Mouse (Mus musculus) thymus, adult 18-20 months (tissue): ENCODE data around the gene Gm14443.
"Not testable (repeated sequence)": the region's sequence is repeated elsewhere in the genome, so short reads cannot be mapped to it uniquely, and the experiment has no call there.

Source experiments
- DNase-seq, 2 experiments: peaks; one replicate each; pipeline ENCODE4 v3.0.0; 2022; ENCODE audit warnings: mixed read lengths in 2 of 2

Gm14443 gene

DNA sequence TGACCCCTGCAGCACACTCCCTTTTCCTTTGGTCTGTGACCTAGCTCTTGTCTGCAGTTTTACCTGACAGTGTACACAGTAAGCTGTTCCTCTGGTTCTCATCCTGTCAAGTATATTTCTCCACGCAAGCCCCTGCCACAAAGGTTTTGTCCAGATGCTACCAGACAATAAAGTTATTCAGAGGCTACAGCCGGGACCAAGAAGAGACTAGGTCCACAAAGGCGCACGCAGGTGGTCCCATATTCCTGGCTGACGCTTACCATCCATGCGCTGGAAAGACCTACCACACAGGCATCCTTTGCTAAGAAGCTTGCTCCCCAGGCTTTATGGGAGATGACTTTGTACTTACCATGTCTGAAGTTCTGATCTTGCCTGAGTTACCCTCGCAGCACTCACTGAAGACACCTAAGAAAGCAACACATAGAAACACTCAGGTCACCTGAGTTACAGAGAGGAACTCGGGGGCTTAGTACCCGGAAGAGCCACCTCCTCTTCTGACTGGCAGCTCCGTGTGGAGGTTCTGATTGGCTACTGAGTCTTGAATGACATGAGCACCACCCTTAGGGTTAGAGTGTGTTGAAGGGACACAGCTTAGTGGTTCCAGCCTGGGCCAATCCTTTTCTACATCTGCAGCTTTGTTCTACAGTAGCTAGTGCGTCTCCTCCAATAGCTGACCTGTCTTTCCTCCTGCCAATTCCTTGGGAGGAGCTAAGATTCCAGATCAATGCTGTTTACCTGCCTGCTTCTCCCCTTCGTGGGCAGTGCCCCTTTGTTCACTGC lies at the start of gene Gm14443:
Gene Gm14443 (minus strand): TSS at position 471 of the 780 bp plus-strand sequence.
- not testable (repeated sequence) for DNase-seq

DNA sequence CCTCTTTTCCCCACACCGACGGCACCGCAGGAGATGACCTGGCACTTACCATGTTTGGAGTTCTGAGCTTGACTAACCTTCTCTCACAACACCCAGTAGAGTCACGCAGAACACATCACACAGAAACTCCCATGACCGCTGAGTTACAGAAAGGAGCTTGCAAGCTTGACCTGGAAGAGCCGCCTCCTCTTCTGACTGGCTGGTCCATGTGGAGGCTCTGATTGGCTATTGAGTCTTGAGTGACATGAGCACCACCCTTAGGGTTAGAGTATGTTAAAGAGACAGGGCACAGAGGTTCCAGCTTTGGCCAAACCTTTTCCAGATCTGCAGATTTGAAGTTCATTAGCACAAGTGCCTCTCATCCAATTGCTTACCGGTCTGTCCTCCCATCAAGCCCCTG lies 31.1 kb upstream of the Gm14443 start, which contains the start of gene Gm14391:
Gene Gm14391 (minus strand): TSS at position 186 of the 400 bp plus-strand sequence.
- not testable (repeated sequence) for DNase-seq

DNA sequence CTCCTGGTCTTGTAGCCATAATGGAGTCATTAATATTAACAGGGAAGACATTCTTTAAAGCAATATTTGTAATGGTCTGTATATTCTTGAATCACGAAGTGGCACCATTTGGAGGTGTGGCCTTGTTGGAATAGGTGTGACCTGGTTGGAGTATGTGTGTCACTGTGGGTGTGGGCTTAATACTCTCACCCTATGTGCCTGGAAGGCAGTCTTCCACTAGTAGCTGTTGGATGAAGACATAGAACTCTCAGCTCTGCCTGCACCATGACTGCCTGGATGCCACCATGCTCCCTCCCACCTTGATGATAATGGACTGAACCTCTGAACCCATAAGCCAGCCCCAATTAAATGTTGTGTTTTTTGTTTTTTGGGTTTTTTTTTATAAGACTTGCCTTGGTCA lies 3.3 kb upstream of the Gm14443 start:
- not testable (repeated sequence) for DNase-seq

DNA sequence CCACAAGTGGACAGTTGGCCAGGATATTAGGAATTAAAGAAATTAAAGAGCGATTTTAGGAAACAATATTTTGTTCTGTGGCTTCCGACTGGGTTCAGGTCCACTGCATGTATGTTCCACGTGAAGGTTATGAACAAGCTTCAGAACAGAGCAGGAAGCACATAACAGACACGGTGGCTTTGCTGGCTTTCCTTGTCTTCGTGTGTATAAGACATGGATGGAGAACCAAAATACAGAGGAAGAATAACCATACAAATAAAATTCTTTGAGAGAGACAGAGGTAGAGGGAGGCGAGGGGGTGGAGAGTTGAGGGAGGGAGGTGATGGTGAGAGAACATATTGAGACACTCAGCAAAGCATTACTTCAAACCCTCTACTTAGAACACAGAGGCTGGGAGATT lies 641 bp upstream of the Gm14443 start:
- no peak for DNase-seq

DNA sequence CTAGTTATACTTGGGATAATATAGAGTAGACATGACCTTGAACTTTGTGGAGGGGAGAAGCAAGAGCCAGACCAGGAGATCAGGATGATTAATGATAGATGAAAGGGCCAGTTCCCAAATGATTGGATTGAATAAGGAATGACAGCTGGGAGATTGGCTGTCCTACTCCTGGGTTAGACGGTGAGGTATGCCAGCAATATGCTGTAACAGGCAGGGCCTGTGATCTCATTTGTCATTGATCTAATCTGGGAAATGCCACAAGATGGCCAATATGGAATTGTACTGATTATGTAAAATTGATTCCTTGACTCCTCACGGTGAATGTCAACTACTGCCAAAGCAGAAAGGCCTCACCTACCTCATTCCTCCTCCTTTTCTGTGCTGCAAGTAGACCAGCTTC lies 1.6 kb downstream of the Gm14443 start:
- not testable (repeated sequence) for DNase-seq

DNA sequence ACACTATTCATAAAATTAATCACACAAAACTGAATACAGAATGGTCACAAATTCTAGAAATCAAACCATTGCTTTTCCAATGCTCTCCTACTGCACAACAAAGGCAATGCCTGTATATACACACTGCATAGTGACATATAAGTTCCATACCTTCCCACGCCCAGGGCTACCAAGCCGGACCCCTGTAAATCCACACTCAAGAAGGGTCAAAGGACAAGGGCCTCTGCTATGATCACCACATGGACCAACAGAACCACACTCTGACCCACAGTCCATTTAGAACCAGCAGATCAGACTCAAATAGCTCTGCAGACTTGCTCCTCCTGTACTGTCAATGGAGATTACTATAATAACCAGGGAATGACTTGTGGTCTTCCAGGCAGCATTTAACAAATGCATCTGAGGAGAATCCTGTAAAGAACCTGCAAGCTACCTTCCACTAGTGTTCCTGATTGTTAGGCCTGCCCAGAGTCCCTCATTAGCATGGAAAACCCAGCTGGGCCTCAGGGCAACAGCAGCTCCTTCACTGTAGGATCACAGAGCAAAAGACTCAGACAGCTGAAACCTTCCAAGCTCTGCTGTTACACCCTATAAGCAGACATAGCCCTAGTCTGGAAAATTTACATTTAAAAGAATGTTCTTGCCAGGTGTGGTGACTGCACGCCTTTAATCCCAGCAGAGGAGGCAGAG lies 2.6 kb downstream of the Gm14443 start:
- not testable (repeated sequence) for DNase-seq

DNA sequence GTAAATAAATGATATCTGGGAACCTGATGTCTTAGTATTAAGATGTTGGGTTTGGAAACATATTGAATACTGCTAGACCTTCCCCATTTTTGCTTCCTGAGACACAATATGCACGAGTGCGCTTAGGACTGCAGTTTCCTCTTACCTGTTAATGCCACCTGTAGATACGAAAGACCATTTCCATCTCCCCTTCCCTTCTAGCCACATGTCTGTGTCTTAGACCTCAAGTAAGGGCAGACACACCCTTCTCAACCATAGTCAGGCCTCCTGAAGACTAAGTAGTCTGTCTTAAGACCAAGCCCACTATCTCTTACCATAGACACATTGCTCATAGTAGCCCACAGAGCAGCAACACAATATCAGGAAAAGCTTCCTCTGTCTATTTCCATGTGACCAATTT lies 3.5 kb downstream of the Gm14443 start:
- no peak for DNase-seq

DNA sequence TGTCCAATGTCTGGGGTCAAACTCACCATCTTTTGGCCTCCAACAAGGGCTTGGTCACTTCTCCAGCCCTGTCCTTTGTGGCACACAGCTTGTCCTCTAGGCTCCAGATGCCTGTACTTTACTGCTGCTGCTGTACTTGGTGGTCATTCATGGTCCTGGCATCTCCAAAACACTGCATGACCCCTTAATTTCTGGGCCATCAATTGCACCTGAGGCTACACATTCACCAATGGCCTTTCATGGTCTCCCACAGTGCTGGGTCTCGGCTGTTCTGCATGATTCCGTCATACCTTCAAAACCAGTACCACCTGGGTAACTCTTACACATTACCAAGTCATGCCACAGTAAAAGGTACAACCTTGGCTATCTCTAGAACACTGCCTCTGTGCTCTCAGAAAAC lies 8.8 kb downstream of the Gm14443 start:
- DNase-seq = not testable (repeated sequence)

DNA sequence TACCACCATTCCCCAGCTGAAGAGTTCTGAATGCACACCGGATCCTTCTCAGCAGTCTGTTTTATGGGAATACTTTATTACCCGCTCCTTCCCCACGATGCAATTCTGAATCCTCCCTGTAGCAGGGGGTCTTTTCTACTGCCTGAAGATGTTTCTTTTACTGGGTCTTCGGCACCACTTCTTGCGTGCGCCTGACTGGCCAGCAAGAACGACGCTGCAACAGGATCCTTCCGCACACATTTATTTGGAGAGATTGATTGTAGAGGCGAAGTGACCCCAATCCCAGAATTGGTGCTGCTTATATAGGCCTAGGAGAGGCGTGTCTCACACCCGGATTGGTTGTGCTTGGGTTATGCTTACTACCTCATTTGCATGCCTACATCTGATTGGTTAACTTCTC lies 10.6 kb downstream of the Gm14443 start:
- DNase-seq = not testable (repeated sequence)

DNA sequence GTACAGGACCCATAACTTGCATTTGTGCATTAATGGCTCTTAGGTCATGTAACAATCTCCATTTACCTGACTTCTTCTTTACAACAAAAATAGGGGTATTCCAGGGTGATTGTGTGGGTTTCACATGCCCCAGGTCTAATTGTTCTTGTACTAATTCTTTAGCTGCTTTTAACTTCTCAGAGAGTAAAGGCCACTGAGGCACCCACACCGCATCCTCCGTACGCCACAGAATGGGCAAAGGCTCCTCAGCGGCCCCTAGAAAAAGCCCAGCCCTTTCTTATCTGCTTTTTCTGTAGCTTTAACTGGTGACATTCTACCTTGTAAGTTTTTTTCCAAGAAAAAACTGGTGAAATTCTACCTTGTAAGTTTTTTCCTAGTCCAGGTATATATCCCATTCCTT lies 14.2 kb downstream of the Gm14443 start:
- DNase-seq = not testable (repeated sequence)

DNA sequence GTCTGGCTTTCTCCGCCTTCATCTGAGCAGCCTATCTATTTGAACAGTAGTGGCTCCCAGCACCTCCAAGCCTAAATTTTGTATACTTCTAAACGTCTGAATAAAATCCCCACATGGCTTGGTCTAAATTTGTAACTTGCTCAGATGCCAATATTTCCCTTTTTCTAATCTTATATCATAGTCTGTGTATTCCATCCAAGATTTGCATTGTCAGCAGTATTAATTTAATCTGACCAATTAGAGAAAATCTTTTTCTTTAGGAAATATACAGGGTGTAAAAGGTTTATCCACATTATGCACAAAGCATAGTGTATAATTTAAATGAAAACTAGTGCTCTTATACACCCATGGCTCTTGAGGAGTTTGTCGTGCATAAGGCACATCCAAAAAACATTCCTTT lies 17.0 kb downstream of the Gm14443 start:
- no peak for DNase-seq

DNA sequence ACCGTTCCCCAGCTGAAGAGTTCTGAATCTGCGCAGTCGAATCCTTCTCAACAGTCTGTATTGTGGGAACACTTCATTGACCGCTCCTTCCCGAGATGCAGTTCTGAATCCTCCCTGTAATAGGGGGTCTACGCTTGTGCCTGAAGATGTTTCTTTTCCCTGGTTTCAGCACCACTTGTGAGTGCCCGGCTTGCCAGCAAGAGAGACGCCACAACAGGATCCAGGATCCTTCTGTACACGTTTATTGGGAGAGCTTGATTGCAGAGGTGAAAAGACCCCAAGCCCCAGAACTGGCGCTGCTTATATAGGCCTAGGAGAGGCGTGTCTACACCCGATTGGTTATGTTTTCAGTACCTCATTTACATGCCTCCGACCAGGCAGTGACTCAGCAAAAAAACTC lies 19.0 kb downstream of the Gm14443 start:
- DNase-seq = no peak

DNA sequence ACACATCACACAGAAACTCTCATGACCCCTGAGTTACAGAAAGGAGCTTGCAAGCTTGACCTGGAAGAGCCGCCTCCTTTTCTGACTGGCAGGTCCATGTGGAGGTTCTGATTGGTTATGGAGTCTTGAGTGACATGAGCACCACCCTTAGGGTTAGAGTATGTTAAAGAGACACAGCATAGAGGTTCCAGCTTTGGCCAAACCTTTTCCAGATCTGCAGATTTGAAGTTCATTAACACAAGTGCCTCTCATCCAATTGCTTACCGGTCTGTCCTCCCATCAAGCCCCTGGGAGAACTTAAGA lies 33.7 kb downstream of the Gm14443 start, which contains the start of gene Gm14399:
Gene Gm14399 (minus strand): TSS at position 20 of the 303 bp plus-strand sequence.
- DNase-seq = not testable (repeated sequence)

DNA sequence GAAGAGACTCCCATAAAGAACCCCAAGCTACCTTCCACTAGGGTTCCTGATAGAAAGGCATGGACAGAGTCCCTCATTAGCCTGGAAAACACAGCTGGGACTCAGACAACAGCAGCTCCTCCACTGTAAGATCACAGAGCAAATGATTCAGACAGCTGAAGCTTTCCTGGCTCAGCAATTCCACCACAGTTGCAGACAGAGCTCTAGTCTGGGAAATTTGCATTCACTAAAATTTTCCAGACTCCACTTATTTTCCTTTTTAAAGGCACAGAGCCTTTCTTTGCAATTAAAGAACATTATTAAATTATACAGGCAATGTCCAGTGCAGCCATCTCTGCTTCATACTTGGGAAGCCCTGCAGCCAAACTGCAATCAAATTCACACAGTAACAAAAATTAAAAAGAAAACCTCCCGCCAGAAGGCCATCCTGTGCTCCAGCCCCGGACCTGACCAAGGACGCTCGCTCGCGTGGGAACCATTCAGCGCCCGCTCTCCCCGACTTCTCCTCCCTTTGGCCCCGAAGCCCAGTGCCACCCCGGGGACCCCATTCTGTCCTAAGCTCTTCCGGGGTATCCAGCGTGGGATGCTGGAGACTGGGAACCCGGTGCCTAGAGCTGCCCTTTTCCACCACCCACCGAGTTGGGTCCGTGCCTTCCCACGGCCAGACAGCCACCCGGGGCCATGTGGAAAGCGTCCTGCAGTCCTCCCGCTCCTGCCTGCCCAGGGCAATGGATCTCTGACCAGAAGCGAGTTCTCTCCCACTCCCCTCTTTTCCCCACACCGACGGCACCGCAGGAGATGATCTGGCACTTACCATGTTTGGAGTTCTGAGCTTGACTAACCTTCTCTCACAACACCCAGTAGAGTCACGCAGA lies 34.3 kb downstream of the Gm14443 start:
- not testable (repeated sequence) for DNase-seq

DNA sequence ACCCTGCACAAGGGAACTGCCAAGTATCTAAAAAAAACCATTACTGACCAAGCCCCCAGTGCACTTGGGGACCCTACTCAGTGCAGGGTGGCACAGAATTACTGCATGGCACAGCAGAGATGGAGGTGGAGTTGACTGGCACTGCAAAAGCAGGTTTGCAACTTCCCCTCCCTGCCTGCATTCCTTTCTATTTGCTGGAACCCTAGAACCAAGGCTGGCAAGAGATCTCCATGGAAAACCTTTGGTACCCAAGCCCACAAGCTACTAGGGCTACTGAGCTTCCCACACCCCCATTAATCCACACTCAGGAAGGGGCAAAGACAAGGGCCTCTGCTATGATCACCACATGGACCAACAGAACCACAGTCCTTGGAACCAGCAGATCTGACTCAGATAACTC lies 35.0 kb downstream of the Gm14443 start:
- DNase-seq = not testable (repeated sequence)
